Mouse (Mus musculus) layer of hippocampus, adult 9-10 months (tissue): ENCODE results near the gene Vsx1.

Source experiments
- DNase-seq: peaks from one replicate; pipeline ENCODE4 v3.0.0; 2022; ENCODE audit warnings: low spot score

Gene Vsx1

DNA sequence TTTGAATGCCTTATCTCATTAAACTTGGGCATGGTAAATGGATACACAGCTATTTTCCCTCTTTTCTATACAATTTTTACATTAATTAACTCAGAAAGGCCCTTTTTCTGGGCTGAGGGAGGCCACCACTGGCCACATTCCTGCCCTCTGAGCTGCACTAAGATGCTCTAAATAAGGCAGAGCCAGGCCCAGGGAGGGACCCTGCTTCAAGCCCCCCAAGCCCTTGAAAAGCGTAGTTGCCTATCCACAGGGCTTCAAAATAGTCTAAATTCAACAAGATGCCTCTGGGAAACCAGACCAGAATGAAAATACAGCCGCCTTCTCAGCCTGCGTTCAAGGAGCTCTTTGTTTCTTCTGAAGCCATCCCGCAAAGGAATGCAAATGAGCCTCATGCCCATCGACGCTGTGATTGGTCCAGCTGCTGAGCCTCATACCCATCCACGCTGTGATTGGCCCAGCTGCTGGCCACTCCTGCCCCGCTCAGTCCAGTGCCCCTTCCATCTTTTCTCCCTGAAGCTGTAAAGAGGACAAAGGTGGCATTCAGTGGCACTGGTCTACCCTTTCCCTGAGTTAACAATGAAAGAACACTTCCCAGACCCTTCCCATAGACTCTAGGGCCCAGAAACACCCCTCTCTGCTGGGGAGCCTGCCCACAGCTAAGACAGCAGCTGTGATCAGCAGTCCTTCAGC is 45.3 kb downstream of the Vsx1 start:
- no peak for DNase-seq

DNA sequence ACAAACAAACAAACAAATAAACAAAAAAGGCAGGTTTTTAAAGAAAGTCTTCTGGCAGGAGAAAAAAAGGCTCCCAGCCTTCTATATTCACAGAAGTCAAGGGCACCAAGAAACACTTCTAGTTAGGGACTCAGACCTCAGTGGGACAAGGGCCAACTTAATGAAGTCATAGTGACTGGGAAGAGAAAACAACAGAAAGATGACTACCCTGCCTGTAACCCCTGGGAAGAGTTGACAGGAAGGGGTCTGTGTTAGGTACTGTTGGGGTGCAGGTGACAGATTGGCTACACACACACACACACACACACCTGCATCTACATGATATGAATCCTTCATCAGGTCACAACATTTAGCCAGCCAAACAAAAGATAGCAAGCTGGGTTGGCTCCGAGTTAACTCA is 46.0 kb downstream of the Vsx1 start:
- DNase-seq = no peak

DNA sequence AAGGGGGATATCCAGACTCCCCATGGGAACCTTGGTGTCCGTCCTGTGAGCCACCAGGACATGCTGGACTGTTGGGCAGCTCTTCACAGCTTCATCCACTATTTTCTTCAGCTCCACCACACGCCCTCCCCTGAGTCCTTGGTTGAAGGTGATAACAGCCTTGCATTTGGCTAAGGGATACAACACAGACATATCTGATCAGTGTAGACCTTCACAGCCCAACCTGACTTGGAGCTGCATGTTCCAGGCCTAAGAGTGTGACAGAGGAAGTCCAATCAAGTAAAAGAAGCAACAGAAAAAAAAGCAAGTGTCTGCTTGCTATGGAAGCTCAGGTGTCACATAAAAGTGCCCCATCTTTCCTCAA is 50.8 kb downstream of the Vsx1 start:
- no peak for DNase-seq

- no peak for DNase-seq
Measured at GRCm38 (mm10) chr2:150637702-150638369, 51.3 kb downstream of the Vsx1 start.

DNA sequence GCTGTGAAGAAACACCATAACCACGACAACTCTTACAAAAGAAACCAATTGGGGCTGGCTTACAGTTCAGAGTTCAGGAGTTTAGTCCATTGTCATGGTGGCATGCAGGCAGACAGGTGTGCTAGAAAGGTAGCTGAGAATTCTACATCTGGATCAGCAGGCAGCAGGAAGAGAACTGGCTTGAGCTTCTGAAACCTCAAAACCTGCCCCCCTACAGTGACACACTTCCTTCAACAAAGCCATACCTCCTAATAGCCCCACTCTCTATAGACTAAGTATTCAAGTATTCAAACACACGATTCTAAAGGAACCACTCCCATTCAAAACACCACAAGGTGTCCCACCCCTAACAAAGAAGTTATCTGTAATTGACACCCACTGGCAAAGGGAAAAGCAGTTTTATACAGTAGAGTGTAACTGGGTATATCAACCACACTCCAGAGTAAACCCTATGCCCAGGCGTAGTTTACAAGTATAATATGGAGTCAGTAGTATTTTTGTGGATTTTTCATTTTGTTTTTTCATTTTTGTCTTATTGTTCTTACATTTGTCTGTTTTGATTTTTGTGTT is 53.2 kb downstream of the Vsx1 start:
- no peak for DNase-seq
